Mouse (Mus musculus): ENCODE measurements at regions not wholly inside any gene's neighbourhood (a gene's known extent, or its start where the extent isn't known, plus 50 kb on each side); places are given as distances from the start of the nearest gene placed in this dataset.

- WGBS (ENCODE audit: insufficient replicate concordance): 52% methylated on average over 2 of the region's 2 CpGs
- H3K9me3 ChIP-seq (replicated peaks; ENCODE audit: control insufficient read depth, low read length): no peaks in the 10 kb centered on the region
- H3K36me3 ChIP-seq (ENCODE audit: control insufficient read depth, insufficient read depth): no peaks in the 10 kb centered on the region
- ATAC-seq (ENCODE audit: low read depth): peak; percentile 90
- H3K4me2 ChIP-seq (ENCODE audit: low read depth, low read length): no peak overlapping the region
- no peaks in the 10 kb centered on the region for H3K4me1 ChIP-seq (ENCODE audit: control insufficient read depth, low read depth, low read length)
- H3K4me3 ChIP-seq (ENCODE audit: low read depth, low read length): no peak overlapping the region
- H3K27ac ChIP-seq (ENCODE audit: low read length): no peak overlapping the region
- no peak overlapping the region for H3K9ac ChIP-seq (ENCODE audit: low read depth, low read length)
- H3K27me3 ChIP-seq (ENCODE audit: control insufficient read depth, insufficient read depth, low read depth, low read length): no peaks in the 10 kb centered on the region
Observed at GRCm38 (mm10) chr1:21132340-21132739, 53.3 kb upstream of the Tram2 start.

GRCm38 (mm10) chr1:21146961-21147360 lies 67.9 kb upstream of the Tram2 start:
- ATAC-seq (ENCODE audit: low read depth): no peak
- Histone ChIP-seq H3K27ac (ENCODE audit: low read length) (no peak overlapping the region), H3K4me2 (ENCODE audit: low read depth, low read length) (no peak overlapping the region), H3K36me3 (ENCODE audit: control insufficient read depth, insufficient read depth) (no peaks in the 10 kb centered on the region), H3K9me3 (replicated peaks; ENCODE audit: control insufficient read depth, low read length) (no peaks in the 10 kb centered on the region), H3K4me1 (ENCODE audit: control insufficient read depth, low read depth, low read length) (no peaks in the 10 kb centered on the region), H3K4me3 (ENCODE audit: low read depth, low read length) (no peak overlapping the region), H3K27me3 (ENCODE audit: control insufficient read depth, insufficient read depth, low read depth, low read length) (no peaks in the 10 kb centered on the region), H3K9ac (ENCODE audit: low read depth, low read length) (no peak overlapping the region)
- 64% methylated on average over 4 of the region's 4 CpGs for WGBS (ENCODE audit: insufficient replicate concordance)

GRCm38 (mm10) chr1:21161742-21162141 lies 56.6 kb upstream of the Tmem14a start:
- 14% methylated on average over 5 of the region's 5 CpGs for WGBS (ENCODE audit: insufficient replicate concordance)
- Histone ChIP-seq H3K27me3 (ENCODE audit: control insufficient read depth, insufficient read depth, low read depth, low read length) (no peaks in the 10 kb centered on the region), H3K4me3 (ENCODE audit: low read depth, low read length) (no peak overlapping the region), H3K9me3 (replicated peaks; ENCODE audit: control insufficient read depth, low read length) (no peaks in the 10 kb centered on the region), H3K4me1 (ENCODE audit: control insufficient read depth, low read depth, low read length) (no peaks in the 10 kb centered on the region), H3K4me2 (ENCODE audit: low read depth, low read length) (no peak overlapping the region), H3K9ac (ENCODE audit: low read depth, low read length) (no peak overlapping the region), H3K36me3 (ENCODE audit: control insufficient read depth, insufficient read depth) (no peaks in the 10 kb centered on the region), H3K27ac (ENCODE audit: low read length) (no peak overlapping the region)
- ATAC-seq (ENCODE audit: low read depth): no peak

- H3K9ac ChIP-seq (ENCODE audit: low read depth, low read length): 0 out of 2 replicates have a peak overlapping the region, but pooled peaks have one; percentile 25
- no peaks in the 10 kb centered on the region for H3K9me3 ChIP-seq (replicated peaks; ENCODE audit: control insufficient read depth, low read length)
- no peak overlapping the region for H3K27ac ChIP-seq (ENCODE audit: low read length)
- peak; percentile 79 for ATAC-seq (ENCODE audit: low read depth)
- H3K4me2 ChIP-seq (ENCODE audit: low read depth, low read length): peak overlapping the region; percentile 54
- H3K4me3 ChIP-seq (ENCODE audit: low read depth, low read length): peak overlapping the region; percentile 48
- H3K4me1 ChIP-seq (ENCODE audit: control insufficient read depth, low read depth, low read length): no peaks in the 10 kb centered on the region
- under 1% methylated on average over 15 of the region's 15 CpGs for WGBS (ENCODE audit: insufficient replicate concordance)
- no peaks in the 10 kb centered on the region for H3K27me3 ChIP-seq (ENCODE audit: control insufficient read depth, insufficient read depth, low read depth, low read length)
- H3K36me3 ChIP-seq (ENCODE audit: control insufficient read depth, insufficient read depth): no peaks in the 10 kb centered on the region
Observed at GRCm38 (mm10) chr1:21166287-21166733, 52.1 kb upstream of the Tmem14a start.

- WGBS (ENCODE audit: insufficient replicate concordance): 60% methylated on average over 4 of the region's 4 CpGs
- Histone ChIP-seq H3K4me3 (ENCODE audit: low read depth, low read length) (peak overlapping the region; percentile 48), H3K9me3 (replicated peaks; ENCODE audit: control insufficient read depth, low read length) (no peaks in the 10 kb centered on the region), H3K9ac (ENCODE audit: low read depth, low read length) (no peak overlapping the region), H3K27me3 (ENCODE audit: control insufficient read depth, insufficient read depth, low read depth, low read length) (no peaks in the 10 kb centered on the region), H3K27ac (ENCODE audit: low read length) (no peak overlapping the region), H3K4me1 (ENCODE audit: control insufficient read depth, low read depth, low read length) (no peaks in the 10 kb centered on the region), H3K4me2 (ENCODE audit: low read depth, low read length) (peak overlapping the region; percentile 54), H3K36me3 (ENCODE audit: control insufficient read depth, insufficient read depth) (no peaks in the 10 kb centered on the region)
- ATAC-seq (ENCODE audit: low read depth): no peak
Observed at GRCm38 (mm10) chr1:21166762-21167161, 51.6 kb upstream of the Tmem14a start.
